Mouse (Mus musculus) C2C12 (cell line): ENCODE data around the gene Hmgn3. TPM values are rescaled to one million over a fixed set of nuclear protein-coding genes. Genes with fewer than 3 reads are reported as not detected.
A peak's percentile ranks its signal among the peaks of the same experiment; 100 is the strongest.

Experiments
- H3K27me3 ChIP-seq: one replicate; pipeline ENCODE4 v1.6.1; 2011; ENCODE audit not compliant: control insufficient read depth, insufficient read depth, insufficient read length
- H3K36me3 ChIP-seq: one replicate; pipeline ENCODE4 v1.6.1; 2011; ENCODE audit not compliant: control insufficient read depth, insufficient read depth
- H3K4me3 ChIP-seq: one replicate; pipeline ENCODE4 v1.5.1; 2011; ENCODE audit warnings: mild to moderate bottlenecking, control low read depth; ENCODE audit not compliant: poor library complexity, insufficient read depth, severe bottlenecking
- H3K79me2 ChIP-seq: one replicate; pipeline ENCODE4 v1.6.1; 2011; ENCODE audit not compliant: control insufficient read depth, insufficient read depth
- H3K79me3 ChIP-seq: one replicate; pipeline ENCODE4 v1.6.1; 2011; ENCODE audit warnings: low read depth, control low read depth
- H3ac ChIP-seq: one replicate; pipeline ENCODE3; 2011; ENCODE audit warnings: low read depth; ENCODE audit not compliant: control insufficient read depth, insufficient read length
- CEBPB ChIP-seq: IDR thresholded peaks from one replicate; pipeline ENCODE4 v1.6.1; 2011; ENCODE audit warnings: low read depth, mild to moderate bottlenecking, control low read depth, moderate library complexity
- CTCF ChIP-seq: IDR thresholded peaks from one replicate; pipeline ENCODE4 v1.5.1; 2011; ENCODE audit not compliant: control insufficient read depth, insufficient read depth, insufficient read length
- FOSL1 ChIP-seq: IDR thresholded peaks from one replicate; pipeline ENCODE4 v1.8.0; 2011; ENCODE audit warnings: mild to moderate bottlenecking, low read length; ENCODE audit not compliant: poor library complexity, insufficient read depth, severe bottlenecking
- MAX ChIP-seq: IDR thresholded peaks from one replicate; pipeline ENCODE4 v1.6.1; 2011; ENCODE audit warnings: mild to moderate bottlenecking, control low read depth
- MYOD1 ChIP-seq: IDR thresholded peaks from one replicate; pipeline ENCODE4 v1.6.1; 2011; ENCODE audit warnings: low read depth; ENCODE audit not compliant: control insufficient read depth, insufficient read length
- MYOG ChIP-seq: IDR thresholded peaks from one replicate; pipeline ENCODE4 v1.6.1; 2011; ENCODE audit not compliant: control insufficient read depth, insufficient read length; ENCODE audit errors: extremely low read depth
- USF1 ChIP-seq: IDR thresholded peaks from one replicate; pipeline ENCODE4 v1.6.1; 2011; ENCODE audit warnings: low read depth, mild to moderate bottlenecking, control low read depth, moderate library complexity
- polyA plus RNA-seq: library from polyadenylated mRNA; unstranded; fragments of >200 nt; fragmentation: generic; extraction: Trizol; gene quantifications from one replicate; pipeline ENCODE4 v1.2.1, GENCODE M21; 2012; ENCODE audit warnings: missing spikeins

Gene Hmgn3
- polyA plus RNA-seq, 1 experiment = 41.6 TPM

DNA sequence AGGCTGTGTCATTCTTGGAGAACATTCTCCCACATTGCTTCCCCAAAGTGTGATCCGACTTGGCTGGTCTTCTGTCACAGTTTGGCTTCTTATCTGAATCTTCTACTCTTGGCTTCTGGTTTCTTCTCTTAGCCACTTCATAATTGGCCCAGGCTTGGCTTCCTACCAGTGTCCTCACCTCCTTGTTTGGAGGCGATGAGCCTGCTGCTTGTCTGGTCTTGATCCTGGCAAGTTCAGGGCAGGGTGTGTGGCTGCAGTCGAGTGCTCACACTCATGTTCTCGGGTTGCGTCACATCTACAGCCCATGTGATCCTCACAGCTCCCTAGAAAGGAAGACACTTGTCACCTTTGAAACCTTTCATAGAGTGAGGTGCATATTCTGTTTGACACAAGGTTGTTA is 78.2 kb downstream of the Hmgn3 start:
- TF ChIP-seq CEBPB (no peak), FOSL1 (no peak), MYOD1 (no peak), CTCF (no peak), MAX (no peak), USF1 (no peak), MYOG (no peak)
- H3ac ChIP-seq = no peak overlapping the region

GRCm38 (mm10) chr9:83061289-83061688 is 85.2 kb downstream of the Hmgn3 start:
- Histone ChIP-seq H3K79me2 (no peaks in the 10 kb centered on the region), H3K79me3 (no peaks in the 10 kb centered on the region), H3K27me3 (no peaks in the 10 kb centered on the region), H3K4me3 (no peak overlapping the region), H3ac (no peak overlapping the region), H3K36me3 (no peaks in the 10 kb centered on the region)
- TF ChIP-seq MYOD1 = peak; percentile 82
- TF ChIP-seq FOSL1 = no peak

More for the DNA sequence above, 78.2 kb downstream of the Hmgn3 start:
- Histone ChIP-seq H3K27me3 (no peaks in the 10 kb centered on the region), H3K79me3 (no peaks in the 10 kb centered on the region), H3K4me3 (no peak overlapping the region), H3K79me2 (no peaks in the 10 kb centered on the region), H3K36me3 (no peaks in the 10 kb centered on the region)

Other genes starting within 250 kb of the Hmgn3 start
- gene Phip, start 171.2 kb downstream of the Hmgn3 start, polyA plus RNA-seq = 3.6 TPM